Comparison of ENCODE assay signal across 8 mouse cellular contexts in genomic region chr10:80939671-80940070, GRCm38 (mm10). TPM values are rescaled to one million over a fixed set of nuclear protein-coding genes. Genes with fewer than 3 reads are reported as not detected.
A peak's percentile ranks its signal among the peaks of the same experiment; 100 is the strongest.
DNase-seq lines count a peak whose midpoint lies in the region; ATAC-seq lines count a peak whose summit lies in the region.

No protein-coding gene starts in this region.

- peak overlapping the region; percentile 57 for H3K9ac ChIP-seq in embryonic facial prominence, embryonic 14.5 days (ENCODE audit: low read depth, low read length)
- H3K9ac ChIP-seq in limb, embryonic 15.5 days: peak overlapping the region; percentile 4; the same call in 1 of the 2 replicates
- H3K9ac ChIP-seq in midbrain, embryonic 16.5 days (ENCODE audit: low read depth, low read length): peak overlapping the region; percentile 63

- H3K4me1 ChIP-seq in embryonic facial prominence, embryonic 14.5 days (ENCODE audit: control insufficient read depth, insufficient read depth, low read length): peaks cover 60% of the 10 kb centered on the region
- H3K4me1 ChIP-seq in limb, embryonic 15.5 days: peaks cover 76% of the 10 kb centered on the region
- H3K4me1 ChIP-seq in midbrain, embryonic 16.5 days (ENCODE audit: control insufficient read depth, insufficient read depth, low read length): peaks cover 16% of the 10 kb centered on the region; the same call in 1 of the 2 replicates

- peak overlapping the region; percentile 83 for H3K27ac ChIP-seq in embryonic facial prominence, embryonic 14.5 days (replicated peaks; ENCODE audit: low read depth, low read length)
- H3K27ac ChIP-seq in limb, embryonic 15.5 days: peak overlapping the region; percentile 89
- H3K27ac ChIP-seq in midbrain, embryonic 16.5 days (ENCODE audit: low read length): peak overlapping the region; percentile 67

- peak; percentile 27 for ATAC-seq in embryonic facial prominence, embryonic 14.5 days (ENCODE audit: low read depth)
- peak; percentile 26; the same call in 1 of the 2 replicates for ATAC-seq in limb, embryonic 15.5 days (ENCODE audit: insufficient number of reproducible peaks, low FRiP score, low TSS enrichment, low read depth)
- ATAC-seq in midbrain, embryonic 16.5 days: peak; percentile 44

- H3K36me3 ChIP-seq in embryonic facial prominence, embryonic 14.5 days (ENCODE audit: control insufficient read depth, insufficient read depth, low read length): no peaks in the 10 kb centered on the region
- no peaks in the 10 kb centered on the region for H3K36me3 ChIP-seq in limb, embryonic 15.5 days
- H3K36me3 ChIP-seq in midbrain, embryonic 16.5 days (ENCODE audit: control insufficient read depth, insufficient read depth, low read length): no peaks in the 10 kb centered on the region

- no peaks in the 10 kb centered on the region for H3K27me3 ChIP-seq in embryonic facial prominence, embryonic 14.5 days (replicated peaks; ENCODE audit: control insufficient read depth, insufficient read depth, low read length)
- no peaks in the 10 kb centered on the region for H3K27me3 ChIP-seq in limb, embryonic 15.5 days
- H3K27me3 ChIP-seq in midbrain, embryonic 16.5 days (ENCODE audit: control insufficient read depth, insufficient read depth, low read depth, low read length): peaks cover 12% of the 10 kb centered on the region

- peak; percentile 81 for DNase-seq in B cell, adult 2 months
- peak; percentile 92 to 95 for DNase-seq in adrenal gland, postnatal 36 days
- DNase-seq in embryonic facial prominence, embryonic 14.5 days (ENCODE audit: low spot score): peak; percentile 93
- peak; percentile 76 to 84 for DNase-seq in heart, adult 9 months (ENCODE audit: low spot score in 2 of 2)
- DNase-seq in kidney, adult 9 months: peak; percentile 91
- DNase-seq in spleen, postnatal 14 days (ENCODE audit: low spot score in 2 of 2): peak; percentile 53 to 56

- H3K9me3 ChIP-seq in embryonic facial prominence, embryonic 14.5 days (ENCODE audit: control insufficient read depth, low read length): no peaks in the 10 kb centered on the region
- H3K9me3 ChIP-seq in limb, embryonic 15.5 days: no peaks in the 10 kb centered on the region
- H3K9me3 ChIP-seq in midbrain, embryonic 16.5 days (replicated peaks; ENCODE audit: control insufficient read depth, low read length, poor library complexity, severe bottlenecking): no peaks in the 10 kb centered on the region

- 3% methylated on average over 28 of the region's 28 CpGs for WGBS in embryonic facial prominence, embryonic 14.5 days
- WGBS in limb, embryonic 15.5 days: 2% methylated on average over 28 of the region's 28 CpGs
- WGBS in midbrain, embryonic 16.5 days: 2% methylated on average over 28 of the region's 28 CpGs

- peak overlapping the region; percentile 37 for H3K4me3 ChIP-seq in embryonic facial prominence, embryonic 14.5 days (ENCODE audit: low read depth, low read length)
- peak overlapping the region; percentile 35 for H3K4me3 ChIP-seq in limb, embryonic 15.5 days
- peak overlapping the region; percentile 39 for H3K4me3 ChIP-seq in midbrain, embryonic 16.5 days (ENCODE audit: low read depth, low read length)

- peak overlapping the region; percentile 79 for H3K4me2 ChIP-seq in embryonic facial prominence, embryonic 14.5 days (ENCODE audit: low read depth, low read length)
- peak overlapping the region; percentile 60 for H3K4me2 ChIP-seq in limb, embryonic 15.5 days
- H3K4me2 ChIP-seq in midbrain, embryonic 16.5 days (ENCODE audit: low read length): peak overlapping the region; percentile 77

RNA-seq across cellular contexts. Expression of gene Gadd45b, which starts 9.8 kb away (rescaled TPM):
- 100 to 1,000 TPM in 1 of 2 experiments, 10 to 100 TPM in 1; 81.7 to 149 TPM for total RNA-seq in adrenal gland, postnatal 36 days (2021)
- polyA plus RNA-seq in embryonic facial prominence, embryonic 14.5 days (2014; fragmentation: Nextera tagmentation; extraction: Ambion mirVana): 35.5 and 39.9 TPM in 2 replicates
- 44.4 and 44.7 TPM in 2 replicates for polyA plus RNA-seq in limb, embryonic 15.5 days (2015; fragmentation: Nextera tagmentation; extraction: Ambion mirVana)
- polyA plus RNA-seq in midbrain, embryonic 16.5 days (2015; fragmentation: Nextera tagmentation; extraction: Ambion mirVana): 6.4 and 7.1 TPM in 2 replicates

RNA-seq across cellular contexts. Expression of gene Lmnb2, which starts 21.6 kb away (rescaled TPM):
- total RNA-seq in adrenal gland, postnatal 36 days (2021): 10 to 100 TPM; 11.2 to 17.2 TPM
- 21.6 and 22.9 TPM in 2 replicates for polyA plus RNA-seq in embryonic facial prominence, embryonic 14.5 days (2014; fragmentation: Nextera tagmentation; extraction: Ambion mirVana)
- 51.6 and 58.2 TPM in 2 replicates for polyA plus RNA-seq in limb, embryonic 15.5 days (2015; fragmentation: Nextera tagmentation; extraction: Ambion mirVana)
- polyA plus RNA-seq in midbrain, embryonic 16.5 days (2015; fragmentation: Nextera tagmentation; extraction: Ambion mirVana): 40.4 and 45.5 TPM in 2 replicates

RNA-seq across cellular contexts. Expression of gene Timm13, which starts 38.9 kb away (rescaled TPM):
- total RNA-seq in adrenal gland, postnatal 36 days (2021): 100 to 1,000 TPM; 202 to 239 TPM
- 325 and 348 TPM in 2 replicates for polyA plus RNA-seq in embryonic facial prominence, embryonic 14.5 days (2014; fragmentation: Nextera tagmentation; extraction: Ambion mirVana)
- polyA plus RNA-seq in limb, embryonic 15.5 days (2015; fragmentation: Nextera tagmentation; extraction: Ambion mirVana): 312 and 329 TPM in 2 replicates
- polyA plus RNA-seq in midbrain, embryonic 16.5 days (2015; fragmentation: Nextera tagmentation; extraction: Ambion mirVana): 297 and 316 TPM in 2 replicates

Comparison
In these comparisons a context has a peak if more than half of its experiments do, and no peak if none do; other contexts are left out.
1. Peak in every context shown above with its lines: DNase-seq, ATAC-seq, H3K4me3 ChIP-seq and H3K27ac ChIP-seq.
2. H3K9ac ChIP-seq: peak in every context shown above with its lines; median percentile 63 in midbrain, embryonic 16.5 days; 57 in embryonic facial prominence, embryonic 14.5 days; 4 in limb, embryonic 15.5 days.